Mouse (Mus musculus) ES-Bruce4 (cell line): ENCODE results near the gene Cd247. TPM values are rescaled to one million over a fixed set of nuclear protein-coding genes. Genes with fewer than 3 reads are reported as not detected.

ENCODE experiments used
- H3K27ac ChIP-seq: 2 replicates; pipeline ENCODE4 v1.5.1; 2012; ENCODE audit warnings: low read length, inconsistent platforms; ENCODE audit not compliant: insufficient read depth
- H3K27me3 ChIP-seq: 2 replicates; pipeline ENCODE4 v1.6.1; 2012; ENCODE audit warnings: mild to moderate bottlenecking, low read length, inconsistent platforms; ENCODE audit not compliant: control insufficient read depth, poor library complexity, insufficient read depth, severe bottlenecking
- H3K36me3 ChIP-seq: 2 replicates; pipeline ENCODE4 v1.6.1; 2012; ENCODE audit warnings: inconsistent platforms, mild to moderate bottlenecking, low read length, moderate library complexity; ENCODE audit not compliant: control insufficient read depth, poor library complexity, insufficient read depth, severe bottlenecking
- H3K4me1 ChIP-seq: one replicate; pipeline ENCODE4 v1.8.1; 2011; ENCODE audit warnings: low read length; ENCODE audit not compliant: control insufficient read depth, insufficient read depth
- H3K4me3 ChIP-seq: 2 replicates; pipeline ENCODE4 v1.5.1; 2011; ENCODE audit warnings: low read depth, mild to moderate bottlenecking, low read length
- H3K9ac ChIP-seq: 2 replicates; pipeline ENCODE4 v1.6.1; 2012; ENCODE audit warnings: low read depth, mild to moderate bottlenecking, inconsistent platforms; ENCODE audit not compliant: poor library complexity, severe bottlenecking
- H3K9me3 ChIP-seq: replicated peaks from 2 replicates; pipeline ENCODE4 v1.6.1; 2012; ENCODE audit warnings: mild to moderate bottlenecking, low read length, inconsistent platforms; ENCODE audit not compliant: control insufficient read depth, poor library complexity, insufficient read depth, severe bottlenecking
- CTCF ChIP-seq: IDR thresholded peaks from one replicate; pipeline ENCODE4 v1.8.1; 2011; ENCODE audit warnings: low read depth, low read length
- EP300 ChIP-seq: IDR thresholded peaks from 2 replicates; pipeline ENCODE4 v1.6.1; 2011; ENCODE audit warnings: low read depth, low read length; ENCODE audit not compliant: insufficient read depth
- POLR2A ChIP-seq: IDR thresholded peaks from one replicate; pipeline ENCODE4 v1.8.1; 2011; ENCODE audit warnings: low read length; ENCODE audit not compliant: insufficient read depth
- polyA plus RNA-seq: library from polyadenylated mRNA; stranded (reverse); fragments of >200 nt; gene quantifications from 2 replicates; pipeline ENCODE4 v1.2.4, GENCODE M21; 2011; ENCODE audit warnings: low read depth; ENCODE audit not compliant: missing spikeins, insufficient read depth, insufficient read length

Cd247 gene
- polyA plus RNA-seq, 1 experiment: not detected

- no peaks in the 10 kb centered on the region for H3K36me3 ChIP-seq
- H3K27ac ChIP-seq: no peak overlapping the region
- no peaks in the 10 kb centered on the region for H3K27me3 ChIP-seq
- no peak overlapping the region for H3K9ac ChIP-seq
- TF ChIP-seq CTCF (no peak), EP300 (no peak), POLR2A (no peak)
- no peaks in the 10 kb centered on the region for H3K4me1 ChIP-seq
- H3K4me3 ChIP-seq: no peak overlapping the region
- H3K9me3 ChIP-seq: no peaks in the 10 kb centered on the region
Observed at GRCm38 (mm10) chr1:165814116-165814515, 25.6 kb downstream of the Cd247 start.

DNA sequence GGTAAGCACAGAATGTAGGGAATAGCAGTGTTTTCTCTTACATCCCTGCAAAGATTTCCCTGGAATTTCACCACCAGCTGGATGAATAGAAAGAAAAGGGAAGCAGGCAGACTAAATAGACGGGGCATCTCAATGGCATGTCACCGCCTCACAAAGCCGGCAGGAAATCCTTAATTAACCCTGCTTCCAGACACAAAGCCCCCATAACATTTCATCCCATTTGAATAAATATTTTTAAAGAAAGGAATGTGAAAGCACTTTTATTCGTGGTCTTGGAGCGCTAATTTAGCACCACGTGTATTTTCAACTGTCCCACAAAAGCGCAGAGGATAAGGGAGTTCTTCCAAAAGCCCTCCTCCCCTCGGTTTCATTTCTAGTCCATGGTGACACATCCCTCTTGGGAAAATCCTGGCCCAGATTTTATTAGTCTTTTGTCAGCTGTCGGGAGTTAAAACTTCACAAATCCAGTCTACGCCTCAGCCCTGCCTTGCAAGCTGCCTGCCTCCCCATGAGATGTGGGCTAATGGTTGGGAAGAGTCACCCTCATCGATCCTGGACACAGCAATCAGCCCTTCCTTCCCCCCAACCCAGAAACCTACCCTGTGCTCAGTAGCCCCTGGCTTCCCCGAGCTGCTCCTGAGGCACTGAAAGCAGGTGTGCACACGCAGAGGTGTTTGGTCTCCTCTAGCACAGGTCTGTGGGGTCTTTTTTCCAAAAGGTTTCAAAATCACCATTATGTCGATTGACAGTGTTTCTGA, 26.2 kb downstream of the Cd247 start:
- no peaks in the 10 kb centered on the region for H3K4me1 ChIP-seq
- no peak overlapping the region for H3K9ac ChIP-seq
- TF ChIP-seq EP300 (no peak), CTCF (no peak), POLR2A (no peak)
- no peaks in the 10 kb centered on the region for H3K36me3 ChIP-seq
- no peaks in the 10 kb centered on the region for H3K27me3 ChIP-seq
- H3K4me3 ChIP-seq: no peak overlapping the region
- H3K27ac ChIP-seq: no peak overlapping the region
- no peaks in the 10 kb centered on the region for H3K9me3 ChIP-seq

DNA sequence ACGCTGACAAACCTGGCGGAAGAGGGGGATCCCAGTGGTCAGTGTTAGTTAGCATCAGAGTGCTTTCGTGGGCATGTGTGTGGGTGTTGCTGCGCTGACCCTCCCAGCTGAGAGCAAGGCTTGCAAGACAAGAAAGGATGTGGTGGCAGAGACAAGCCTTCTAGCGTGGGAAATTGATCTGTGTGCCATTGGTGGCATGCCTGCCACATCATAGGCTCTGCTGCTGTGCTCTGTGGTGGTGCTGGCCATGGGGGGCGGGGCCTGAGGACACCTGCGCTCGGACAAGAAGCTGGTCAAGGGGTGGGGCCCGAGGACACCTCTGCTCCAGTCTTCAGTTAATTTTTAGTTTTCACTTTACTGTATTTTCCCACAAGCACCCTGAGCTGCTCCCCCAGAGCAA, 27.9 kb downstream of the Cd247 start:
- Histone ChIP-seq H3K9ac (no peak overlapping the region), H3K4me1 (no peaks in the 10 kb centered on the region), H3K27ac (no peak overlapping the region), H3K27me3 (no peaks in the 10 kb centered on the region), H3K9me3 (no peaks in the 10 kb centered on the region), H3K4me3 (no peak overlapping the region), H3K36me3 (no peaks in the 10 kb centered on the region)
- TF ChIP-seq EP300 (no peak), CTCF (no peak), POLR2A (no peak)

DNA sequence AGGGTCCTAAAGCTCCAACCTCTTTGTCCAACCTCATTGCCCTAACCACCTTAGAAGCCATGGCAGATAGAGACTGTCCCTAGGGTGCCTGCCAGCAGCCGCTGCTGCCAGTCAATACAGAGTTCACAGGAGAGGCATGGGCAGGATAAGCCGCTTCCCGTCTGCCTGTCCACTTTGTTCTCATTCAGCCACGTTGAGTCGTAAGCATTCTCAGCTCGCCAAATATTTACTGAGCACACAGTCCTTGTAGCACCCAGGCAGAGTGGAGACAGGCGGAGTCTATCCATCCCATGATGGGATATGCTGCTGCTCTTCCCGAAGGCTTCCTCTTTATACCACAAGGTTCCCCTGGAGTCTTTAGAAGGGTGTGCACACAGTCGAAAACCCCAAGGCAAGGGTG, 28.8 kb downstream of the Cd247 start:
- Histone ChIP-seq H3K27me3 (no peaks in the 10 kb centered on the region), H3K36me3 (no peaks in the 10 kb centered on the region), H3K9me3 (no peaks in the 10 kb centered on the region), H3K27ac (no peak overlapping the region), H3K4me1 (no peaks in the 10 kb centered on the region), H3K9ac (no peak overlapping the region), H3K4me3 (no peak overlapping the region)
- no peak for TF ChIP-seq POLR2A
- no peak for TF ChIP-seq CTCF
- TF ChIP-seq EP300: no peak

DNA sequence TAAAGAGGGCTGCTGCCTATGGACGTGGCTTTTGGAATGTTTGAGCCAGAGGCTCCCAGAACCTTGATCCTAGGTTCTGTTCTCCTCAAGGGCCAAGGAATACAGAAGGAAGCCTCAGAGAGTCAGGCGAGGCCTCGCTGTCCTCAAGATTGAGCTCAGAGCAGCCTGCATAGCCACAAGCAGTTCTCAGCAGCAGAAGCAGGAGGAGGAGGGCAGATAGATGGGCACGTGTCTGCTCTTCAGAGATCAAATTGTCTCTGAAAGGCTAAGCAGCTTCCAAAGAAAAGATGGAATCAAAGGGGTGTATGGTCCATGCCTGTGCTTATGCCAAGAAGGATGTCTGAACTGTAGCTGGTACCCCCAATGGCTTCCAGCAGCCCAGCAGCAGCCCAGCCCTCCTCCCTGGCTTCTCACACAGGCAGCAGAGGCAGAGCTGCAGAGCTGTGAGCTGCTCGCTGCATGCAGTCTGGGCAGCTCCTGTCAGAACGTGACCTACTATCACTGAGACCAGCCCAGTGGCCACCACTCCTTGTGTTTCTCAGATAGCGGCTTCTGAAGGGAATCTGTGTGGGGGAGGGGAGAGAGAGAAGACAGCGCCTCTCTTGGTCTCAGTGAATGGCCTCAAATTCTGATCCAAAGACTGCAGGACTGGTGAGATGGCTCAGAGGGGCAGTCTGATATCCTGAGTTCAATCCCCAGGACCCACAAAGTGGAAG, 29.8 kb downstream of the Cd247 start:
- Histone ChIP-seq H3K9me3 (no peaks in the 10 kb centered on the region), H3K27ac (no peak overlapping the region), H3K27me3 (no peaks in the 10 kb centered on the region), H3K36me3 (no peaks in the 10 kb centered on the region), H3K9ac (no peak overlapping the region), H3K4me1 (no peaks in the 10 kb centered on the region), H3K4me3 (no peak overlapping the region)
- TF ChIP-seq EP300: no peak
- TF ChIP-seq CTCF: no peak
- no peak for TF ChIP-seq POLR2A

- Histone ChIP-seq H3K27me3 (no peaks in the 10 kb centered on the region), H3K4me1 (no peaks in the 10 kb centered on the region), H3K36me3 (no peaks in the 10 kb centered on the region), H3K9me3 (no peaks in the 10 kb centered on the region), H3K9ac (no peak overlapping the region), H3K27ac (no peak overlapping the region), H3K4me3 (no peak overlapping the region)
- no peak for TF ChIP-seq CTCF
- TF ChIP-seq POLR2A: no peak
- no peak for TF ChIP-seq EP300
Observed at GRCm38 (mm10) chr1:165819147-165819546, 30.7 kb downstream of the Cd247 start.
